Mouse (Mus musculus) lung, adult 2 months (tissue): ENCODE data around the gene Mnt.

Source experiments
- CTCF ChIP-seq: fragments of 200-500 bp; IDR thresholded peaks from 2 replicates; pipeline ENCODE4 v1.5.1; 2011; ENCODE audit warnings: mild to moderate bottlenecking, low read length, control low read depth; ENCODE audit not compliant: insufficient read depth
- POLR2A ChIP-seq: fragments of 200-500 bp; IDR thresholded peaks from 2 replicates; pipeline ENCODE4 v1.6.1; 2011; ENCODE audit warnings: low read depth, mild to moderate bottlenecking, control low read depth, low read length, borderline replicate concordance; ENCODE audit errors: extremely low read depth

DNA sequence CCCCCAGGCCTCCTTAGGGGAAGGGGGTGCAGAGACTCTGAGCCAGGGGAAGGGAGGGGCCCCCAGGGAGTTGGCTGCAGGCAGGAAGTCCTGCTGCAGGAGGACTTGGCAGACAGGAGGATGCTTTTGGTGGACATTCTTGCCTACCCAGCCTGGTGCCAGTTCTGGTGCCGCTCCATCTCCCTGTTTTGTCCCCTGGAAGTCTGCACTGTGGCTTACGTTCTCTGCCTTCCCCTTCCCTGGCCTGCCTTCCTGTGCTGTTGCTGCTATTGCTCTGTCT is 12.7 kb downstream of the Mnt start:
- no peak for TF ChIP-seq CTCF
- no peak for TF ChIP-seq POLR2A
